Mouse (Mus musculus) G1E (cell line): ENCODE data around the gene Hs6st2.

Source experiments
- GATA1 ChIP-seq: IDR thresholded peaks from 2 replicates; pipeline ENCODE4 v1.6.1; 2012; ENCODE audit warnings: borderline replicate concordance, low read length, inconsistent platforms, mixed read lengths
- GATA2 ChIP-seq: IDR thresholded peaks from 2 replicates; pipeline ENCODE4 v1.6.1; 2012; ENCODE audit warnings: low read depth, low read length, inconsistent platforms, borderline replicate concordance

DNA sequence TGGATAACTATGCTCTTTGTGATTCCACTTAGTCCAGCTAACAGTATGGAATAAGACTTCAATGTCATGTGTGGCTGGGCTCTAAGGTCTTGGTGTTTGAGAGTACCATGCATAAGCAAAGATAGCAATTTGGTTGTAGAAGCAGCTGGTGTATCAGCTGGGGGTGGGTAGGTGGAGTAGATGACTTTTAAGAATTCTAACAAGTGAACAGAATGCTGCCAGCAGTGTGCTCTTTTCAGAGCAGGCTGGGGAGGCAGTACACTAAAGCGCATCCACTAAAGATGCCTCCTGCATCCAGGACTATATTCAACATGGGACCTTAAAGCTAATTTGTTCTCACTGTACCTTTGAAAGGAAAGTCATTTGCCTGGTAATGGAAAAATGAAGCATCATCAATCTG lies 88.9 kb downstream of the Hs6st2 start:
- TF ChIP-seq GATA2 (no peak), GATA1 (no peak)
